40 mouse cellular contexts compared by ENCODE assay signal in genomic region chr5:138020961-138021479, GRCm38 (mm10). TPM values are rescaled to one million over a fixed set of nuclear protein-coding genes. Genes with fewer than 3 reads are reported as not detected.
"Had no signal": no experiment of that assay in that cellular context is flagged by ENCODE, and none has a peak within 500 bp of the region (broad histone marks: within the 10 kb centered on the region; RNA-seq: fewer than 3 reads in every experiment).

TSS of gene Smok3a (plus strand) at chr5:138021261.
TSS of gene Smok3b (plus strand) at chr5:138021429.

RNA-seq across cellular contexts. Expression of gene Smok3a, which starts in this region (rescaled TPM):
- total RNA-seq: left cerebral cortex, adult 2 months; left cerebral cortex, adult 8-10 months; left cerebral cortex, postnatal 10 days; left cerebral cortex, postnatal 14 days; left cerebral cortex, postnatal 25 days; left cerebral cortex, postnatal 36 days; left cerebral cortex, postnatal 4 days; megakaryocyte progenitor cell, adult 5-6 weeks; megakaryocyte, adult 5-6 weeks; megakaryocyte-erythroid progenitor cell, adult 5-6 weeks; midbrain, postnatal 0 days; monocyte, adult 5-6 weeks had no signal
- polyA plus RNA-seq: limb, embryonic 10.5 days; limb, embryonic 11.5 days; limb, embryonic 12.5 days; limb, embryonic 13.5 days; limb, embryonic 14.5 days; limb, embryonic 15.5 days; liver, embryonic 11.5 days; liver, embryonic 12.5 days; liver, embryonic 13.5 days; liver, embryonic 14.5 days; liver, embryonic 15.5 days; liver, embryonic 16.5 days; liver, postnatal 0 days; lung, adult 2 months; lung, embryonic 14.5 days; lung, embryonic 15.5 days; lung, embryonic 16.5 days; lung, postnatal 0 days; macrophage; midbrain, embryonic 10.5 days; midbrain, embryonic 11.5 days; midbrain, embryonic 12.5 days; midbrain, embryonic 13.5 days; midbrain, embryonic 14.5 days; midbrain, embryonic 15.5 days; midbrain, embryonic 16.5 days; midbrain, postnatal 0 days; myocyte; neural tube, embryonic 11.5 days had no signal

RNA-seq across cellular contexts. Expression of gene Smok3b, which starts in this region (rescaled TPM):
- total RNA-seq: left cerebral cortex, adult 2 months; left cerebral cortex, adult 8-10 months; left cerebral cortex, postnatal 10 days; left cerebral cortex, postnatal 14 days; left cerebral cortex, postnatal 25 days; left cerebral cortex, postnatal 36 days; left cerebral cortex, postnatal 4 days; megakaryocyte progenitor cell, adult 5-6 weeks; megakaryocyte, adult 5-6 weeks; megakaryocyte-erythroid progenitor cell, adult 5-6 weeks; midbrain, postnatal 0 days; monocyte, adult 5-6 weeks had no signal
- polyA plus RNA-seq: limb, embryonic 10.5 days; limb, embryonic 11.5 days; limb, embryonic 12.5 days; limb, embryonic 13.5 days; limb, embryonic 14.5 days; limb, embryonic 15.5 days; liver, embryonic 11.5 days; liver, embryonic 12.5 days; liver, embryonic 13.5 days; liver, embryonic 14.5 days; liver, embryonic 15.5 days; liver, embryonic 16.5 days; liver, postnatal 0 days; lung, adult 2 months; lung, embryonic 14.5 days; lung, embryonic 15.5 days; lung, embryonic 16.5 days; lung, postnatal 0 days; macrophage; midbrain, embryonic 10.5 days; midbrain, embryonic 11.5 days; midbrain, embryonic 12.5 days; midbrain, embryonic 13.5 days; midbrain, embryonic 14.5 days; midbrain, embryonic 15.5 days; midbrain, embryonic 16.5 days; midbrain, postnatal 0 days; myocyte; neural tube, embryonic 11.5 days had no signal
